In genomic region chr14:31829761-31830562, GRCm38 (mm10) we compare ENCODE assay signal across 8 mouse cellular contexts. TPM values are rescaled to one million over a fixed set of nuclear protein-coding genes. Genes with fewer than 3 reads are reported as not detected.
DNase-seq lines count a peak whose midpoint lies in the region; ATAC-seq and TF ChIP-seq lines count a peak whose summit lies in the region.

No protein-coding gene starts in this region.

- H3K4me2 ChIP-seq in embryonic facial prominence, embryonic 13.5 days = peak overlapping the region; percentile 85
- peak overlapping the region; percentile 85 for H3K4me2 ChIP-seq in heart, embryonic 11.5 days
- H3K4me2 ChIP-seq in kidney, embryonic 16.5 days (replicated peaks; ENCODE audit: low read depth, low read length) = peak overlapping the region; percentile 69
- peak overlapping the region; percentile 93 for H3K4me2 ChIP-seq in liver, embryonic 11.5 days
- H3K4me2 ChIP-seq in myocyte (ENCODE audit: low read depth) = peak overlapping the region; percentile 99

- H3K79me2 ChIP-seq in myocyte (ENCODE audit: control insufficient read depth, insufficient read depth) = peaks cover 38% of the 10 kb centered on the region

- H3K9me3 ChIP-seq in embryonic facial prominence, embryonic 13.5 days = no peaks in the 10 kb centered on the region
- no peaks in the 10 kb centered on the region for H3K9me3 ChIP-seq in heart, embryonic 11.5 days (replicated peaks; ENCODE audit: control insufficient read depth, low read length)
- no peaks in the 10 kb centered on the region for H3K9me3 ChIP-seq in kidney, embryonic 16.5 days (ENCODE audit: low read length)
- H3K9me3 ChIP-seq in liver, embryonic 11.5 days (ENCODE audit: control insufficient read depth, low read length) = no peaks in the 10 kb centered on the region

- H3K4me1 ChIP-seq in embryonic facial prominence, embryonic 13.5 days = peaks cover 7% of the 10 kb centered on the region; the same call in 1 of the 2 replicates
- no peaks in the 10 kb centered on the region for H3K4me1 ChIP-seq in heart, embryonic 11.5 days (ENCODE audit: control insufficient read depth, insufficient read depth, low read length)
- H3K4me1 ChIP-seq in kidney, embryonic 16.5 days (ENCODE audit: insufficient read depth, low read length) = peaks cover 10% of the 10 kb centered on the region; the same call in 1 of the 2 replicates
- peaks cover 5% of the 10 kb centered on the region for H3K4me1 ChIP-seq in liver, embryonic 11.5 days (replicated peaks; ENCODE audit: control insufficient read depth, insufficient read depth, low read length)

- peak overlapping the region; percentile 87 for H3K9ac ChIP-seq in embryonic facial prominence, embryonic 13.5 days
- peak overlapping the region; percentile 90 for H3K9ac ChIP-seq in heart, embryonic 11.5 days (ENCODE audit: low read depth, low read length)
- peak overlapping the region; percentile 86 for H3K9ac ChIP-seq in kidney, embryonic 16.5 days (replicated peaks; ENCODE audit: low read length)
- H3K9ac ChIP-seq in liver, embryonic 11.5 days (ENCODE audit: low read depth, low read length) = peak overlapping the region; percentile 84

- H3K27me3 ChIP-seq in embryonic facial prominence, embryonic 13.5 days = no peaks in the 10 kb centered on the region
- H3K27me3 ChIP-seq in heart, embryonic 11.5 days (ENCODE audit: control insufficient read depth, insufficient read depth, low read length) = no peaks in the 10 kb centered on the region
- no peaks in the 10 kb centered on the region for H3K27me3 ChIP-seq in kidney, embryonic 16.5 days (ENCODE audit: insufficient read depth, low read length)
- H3K27me3 ChIP-seq in liver, embryonic 11.5 days (replicated peaks; ENCODE audit: control insufficient read depth, insufficient read depth, low read length) = no peaks in the 10 kb centered on the region
- H3K27me3 ChIP-seq in myocyte (ENCODE audit: control insufficient read depth, insufficient read depth, insufficient read length) = no peaks in the 10 kb centered on the region

- H3K36me3 ChIP-seq in embryonic facial prominence, embryonic 13.5 days = no peaks in the 10 kb centered on the region
- H3K36me3 ChIP-seq in heart, embryonic 11.5 days (ENCODE audit: control insufficient read depth, insufficient read depth, low read length) = no peaks in the 10 kb centered on the region
- no peaks in the 10 kb centered on the region for H3K36me3 ChIP-seq in kidney, embryonic 16.5 days (ENCODE audit: insufficient read depth, low read length)
- H3K36me3 ChIP-seq in liver, embryonic 11.5 days (ENCODE audit: control insufficient read depth, insufficient read depth, low read length) = no peaks in the 10 kb centered on the region
- H3K36me3 ChIP-seq in myocyte (ENCODE audit: control insufficient read depth, insufficient read depth) = no peaks in the 10 kb centered on the region

- peak overlapping the region; percentile 90 for H3ac ChIP-seq in myocyte (ENCODE audit: control insufficient read depth, insufficient read length)

- peak overlapping the region; percentile 93 for H3K4me3 ChIP-seq in embryonic facial prominence, embryonic 13.5 days
- peak overlapping the region; percentile 93 for H3K4me3 ChIP-seq in heart, embryonic 11.5 days (ENCODE audit: low read depth, low read length)
- H3K4me3 ChIP-seq in kidney, embryonic 16.5 days (ENCODE audit: low read length) = peak overlapping the region; percentile 94
- peak overlapping the region; percentile 95 for H3K4me3 ChIP-seq in liver, embryonic 11.5 days (ENCODE audit: low read depth, low read length)
- H3K4me3 ChIP-seq in myocyte = peak overlapping the region; percentile 44

- peak; percentile 69 for ATAC-seq in embryonic facial prominence, embryonic 13.5 days (ENCODE audit: insufficient number of reproducible peaks, insufficient read depth, low FRiP score, low TSS enrichment, low read depth)
- ATAC-seq in heart, embryonic 11.5 days (replicated peaks; ENCODE audit: insufficient number of reproducible peaks, low FRiP score, low TSS enrichment) = peak; percentile 57
- ATAC-seq in kidney, embryonic 16.5 days (ENCODE audit: low FRiP score, low TSS enrichment) = no peak; the same call in 1 of the 2 replicates
- peak; percentile 70 for ATAC-seq in liver, embryonic 11.5 days (replicated peaks; ENCODE audit: low FRiP score)

- peak; percentile 30 for TF ChIP-seq POLR2A in myocyte (IDR thresholded peaks at IDR 0.05; ENCODE audit: insufficient read length, low read depth)

- peak; percentile 43 for DNase-seq in layer of hippocampus, adult 11-12 months (ENCODE audit: low spot score)
- DNase-seq in layer of hippocampus, adult 9-10 months (ENCODE audit: low spot score) = no peak
- peak; percentile 76 for DNase-seq in liver, embryonic 11.5 days (ENCODE audit: low spot score)
- peak; percentile 60 to 84 for DNase-seq in spleen, postnatal 4 days (ENCODE audit: low spot score in 2 of 2)

- under 1% methylated on average over 85 of the region's 97 CpGs for WGBS in embryonic facial prominence, embryonic 13.5 days
- WGBS in heart, embryonic 11.5 days (ENCODE audit: insufficient replicate concordance) = under 1% methylated on average over 83 of the region's 97 CpGs
- WGBS in kidney, embryonic 16.5 days = under 1% methylated on average over 58 of the region's 97 CpGs
- under 1% methylated on average over 90 of the region's 97 CpGs for WGBS in liver, embryonic 11.5 days

- H3K27ac ChIP-seq in embryonic facial prominence, embryonic 13.5 days = peak overlapping the region; percentile 92
- peak overlapping the region; percentile 93 for H3K27ac ChIP-seq in heart, embryonic 11.5 days (ENCODE audit: low read depth, low read length)
- peak overlapping the region; percentile 93 for H3K27ac ChIP-seq in kidney, embryonic 16.5 days (ENCODE audit: low read length)
- H3K27ac ChIP-seq in liver, embryonic 11.5 days (ENCODE audit: low read depth, low read length) = peak overlapping the region; percentile 91

TF ChIP-seq in myocyte, 11 proteins besides CTCF, POLR2A, EP300 and RAD21:
- TF ChIP-seq POLR2AphosphoS2 (IDR thresholded peaks at IDR 0.05; ENCODE audit: insufficient read length, low read depth) = no peak
- peak in 2 of 3 experiments; percentile 20 to 43 for TF ChIP-seq MYOG (IDR thresholded peaks at IDR 0.05; ENCODE audit: control insufficient read depth in 1 of 3, insufficient read depth in 1 of 3, insufficient read length in 2 of 3, low read depth in 2 of 3)
- peak in 1 of 3 experiments; percentile 48 for TF ChIP-seq MYOD1 (IDR thresholded peaks at IDR 0.05; ENCODE audit: control insufficient read depth in 1 of 3, insufficient read length in 2 of 3, low read depth in 2 of 3)

RNA-seq across cellular contexts. Expression of gene Ankrd28, which starts 0.5 kb away (rescaled TPM):
- polyA plus RNA-seq in embryonic facial prominence, embryonic 13.5 days (2015; fragmentation: Nextera tagmentation; extraction: Ambion mirVana) = 10.6 and 10.9 TPM in 2 replicates
- 7.3 and 7.9 TPM in 2 replicates for polyA plus RNA-seq in heart, embryonic 11.5 days (2014; fragmentation: Nextera tagmentation; extraction: Ambion mirVana)
- 7.3 and 7.5 TPM in 2 replicates for polyA plus RNA-seq in kidney, embryonic 16.5 days (2015; fragmentation: Nextera tagmentation; extraction: Ambion mirVana)
- 8.5 and 8.7 TPM in 2 replicates for polyA plus RNA-seq in liver, embryonic 11.5 days (2014; fragmentation: Nextera tagmentation; extraction: Ambion mirVana)
- polyA plus RNA-seq in myocyte (2012; fragmentation: generic; extraction: Trizol) = 6.5 TPM

Comparison
In these comparisons a context has a peak if more than half of its experiments do, and no peak if none do; other contexts are left out.
1. H3K4me3 ChIP-seq: peak in every context shown above with its lines; median percentile 95 in liver, embryonic 11.5 days; 94 in kidney, embryonic 16.5 days; 93 in embryonic facial prominence, embryonic 13.5 days; 93 in heart, embryonic 11.5 days; 44 in myocyte.